Mouse (Mus musculus) heart, adult 2 months (tissue): ENCODE measurements around the gene Gm20696.

Experiments
- CTCF ChIP-seq: fragments of 200-600 bp; IDR thresholded peaks from 2 replicates; pipeline ENCODE4 v1.8.1; 2022; ENCODE audit warnings: antibody characterized with exemption, mild to moderate bottlenecking, moderate library complexity
- POLR2A ChIP-seq: fragments of 200-500 bp; IDR thresholded peaks from 2 replicates; pipeline ENCODE4 v1.6.1; 2011; ENCODE audit warnings: mild to moderate bottlenecking, low read depth, low read length, control low read depth; ENCODE audit not compliant: insufficient read depth

DNA sequence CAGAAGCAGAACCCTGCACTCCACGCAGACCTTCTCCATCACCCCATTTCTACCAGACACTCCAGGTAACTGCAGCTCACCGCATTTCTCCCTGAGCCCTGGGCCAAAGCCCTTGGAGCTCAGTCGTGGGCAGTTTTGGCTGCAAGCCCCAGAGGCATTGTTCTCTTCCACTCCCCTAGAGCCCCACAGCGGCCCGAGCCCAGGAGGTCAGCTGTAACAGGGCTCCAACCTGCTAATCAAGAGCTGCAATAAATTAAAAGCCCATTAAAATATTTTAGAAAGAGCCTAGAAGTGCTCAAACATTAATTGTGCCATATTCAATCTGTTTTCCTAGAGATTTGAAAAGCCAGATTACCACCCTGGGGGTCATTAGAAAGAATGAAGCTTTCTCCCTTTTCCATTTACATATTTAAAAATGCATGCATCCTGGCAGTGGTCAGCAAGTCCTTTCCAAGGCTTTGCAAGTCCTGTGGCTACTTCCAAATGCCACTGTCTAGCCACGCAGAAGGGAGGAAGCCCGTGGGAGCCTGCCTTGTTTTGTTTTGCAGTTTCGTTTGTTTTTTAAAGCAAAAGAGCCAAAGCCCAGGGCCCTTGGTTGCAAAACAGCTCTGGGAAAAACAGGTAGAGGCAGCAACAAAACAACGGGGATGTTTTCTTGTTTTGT lies 227.3 kb downstream of the Gm20696 start:
- peak; percentile 28 for TF ChIP-seq CTCF
- TF ChIP-seq POLR2A = no peak
